Mouse (Mus musculus): ENCODE results near the gene Epgn. TPM values are rescaled to one million over a fixed set of nuclear protein-coding genes. Genes with fewer than 3 reads are reported as not detected.

Gene Epgn
- total RNA-seq, 2 experiments from 2014 or later = 0.45 to 0.51 TPM

Other genes starting within 250 kb of the Epgn start
- gene Cxcl3, start 241.4 kb upstream of the Epgn start, total RNA-seq (2021) = not detected
- under 1 TPM in 1 of 2 experiments, not detected in 1; 0.22 TPM for gene Cxcl15, start 232.9 kb upstream of the Epgn start, total RNA-seq (2021)
- gene Cxcl1, start 136.2 kb upstream of the Epgn start, total RNA-seq (2021) = under 1 TPM; 0.36 to 0.61 TPM
- not detected for gene Cxcl2, start 123.6 kb upstream of the Epgn start, total RNA-seq (2021)
- gene Mthfd2l, start 96.3 kb upstream of the Epgn start, total RNA-seq (2021) = 10 to 100 TPM; 12.1 to 12.2 TPM
- gene Ereg, start 47.2 kb downstream of the Epgn start, total RNA-seq (2021) = under 1 TPM; 0.07 TPM
- gene Areg, start 112.1 kb downstream of the Epgn start, total RNA-seq (2021) = not detected